Mouse (Mus musculus) myocyte (in vitro differentiated cells): ENCODE measurements at regions not wholly inside any gene's neighbourhood (a gene's known extent, or its start where the extent isn't known, plus 50 kb on each side); places are given as distances from the start of the nearest gene placed in this dataset.

Experiments
- H3K27me3 ChIP-seq: one replicate; pipeline ENCODE4 v1.6.1; 2011; ENCODE audit not compliant: control insufficient read depth, insufficient read depth, insufficient read length
- H3K36me3 ChIP-seq: one replicate; pipeline ENCODE4 v1.6.1; 2011; ENCODE audit not compliant: control insufficient read depth, insufficient read depth
- H3K4me2 ChIP-seq: one replicate; pipeline ENCODE4 v1.6.1; 2011; ENCODE audit warnings: low read depth, control low read depth
- H3K4me3 ChIP-seq: one replicate; pipeline ENCODE4 v1.5.1; 2011; ENCODE audit warnings: mild to moderate bottlenecking, control low read depth, moderate library complexity
- H3K79me2 ChIP-seq: one replicate; pipeline ENCODE4 v1.6.1; 2011; ENCODE audit not compliant: control insufficient read depth, insufficient read depth
- H3ac ChIP-seq: one replicate; pipeline ENCODE4 v1.6.1; 2011; ENCODE audit not compliant: control insufficient read depth, insufficient read length
- CEBPB ChIP-seq: IDR thresholded peaks from 2 replicates; pipeline ENCODE4 v1.6.1; 2011; ENCODE audit warnings: mild to moderate bottlenecking, moderate library complexity; ENCODE audit not compliant: poor library complexity, insufficient read depth, severe bottlenecking
- E2F4 ChIP-seq: IDR thresholded peaks from one replicate; pipeline ENCODE4 v1.6.1; 2011; ENCODE audit warnings: mild to moderate bottlenecking, control low read depth, moderate library complexity; ENCODE audit not compliant: insufficient read depth
- MAX ChIP-seq: IDR thresholded peaks from one replicate; pipeline ENCODE4 v1.6.1; 2011; ENCODE audit warnings: low read depth, mild to moderate bottlenecking, control low read depth
- MYOD1 ChIP-seq, 3 experiments: IDR thresholded peaks; one replicate each; pipeline ENCODE4 v1.6.1; 2011; ENCODE audit warnings: control low read depth in 2 of 3, low read depth in 2 of 3, mild to moderate bottlenecking in 2 of 3, moderate library complexity in 1 of 3; ENCODE audit not compliant: insufficient read length in 2 of 3, control insufficient read depth in 1 of 3
- MYOG ChIP-seq, 3 experiments: IDR thresholded peaks; one replicate each; pipeline ENCODE4 v1.6.1; 2011; ENCODE audit warnings: control low read depth in 2 of 3, low read depth in 2 of 3, mild to moderate bottlenecking in 2 of 3; ENCODE audit not compliant: insufficient read length in 2 of 3, control insufficient read depth in 1 of 3, insufficient read depth in 1 of 3
- POLR2A ChIP-seq: IDR thresholded peaks from one replicate; pipeline ENCODE4 v1.6.1; 2011; ENCODE audit warnings: low read depth, mild to moderate bottlenecking, control low read depth, moderate library complexity; ENCODE audit not compliant: insufficient read length
- POLR2AphosphoS2 ChIP-seq: IDR thresholded peaks from one replicate; pipeline ENCODE4 v1.6.1; 2011; ENCODE audit warnings: low read depth, control low read depth; ENCODE audit not compliant: insufficient read length
- REST ChIP-seq: IDR thresholded peaks from one replicate; pipeline ENCODE4 v1.6.1; 2011; ENCODE audit warnings: mild to moderate bottlenecking, control low read depth, moderate library complexity; ENCODE audit not compliant: insufficient read depth, insufficient read length
- SRF ChIP-seq: IDR thresholded peaks from one replicate; pipeline ENCODE4 v1.6.1; 2011; ENCODE audit warnings: low read depth; ENCODE audit not compliant: control insufficient read depth, insufficient read length
- TCF12 ChIP-seq: IDR thresholded peaks from one replicate; pipeline ENCODE4 v1.6.1; 2011; ENCODE audit warnings: mild to moderate bottlenecking, control low read depth; ENCODE audit not compliant: poor library complexity, insufficient read depth, severe bottlenecking
- TCF3 ChIP-seq: IDR thresholded peaks from one replicate; pipeline ENCODE4 v1.6.1; 2011; ENCODE audit warnings: low read depth, control low read depth; ENCODE audit not compliant: insufficient read length
- USF1 ChIP-seq: IDR thresholded peaks from one replicate; pipeline ENCODE4 v1.6.1; 2011; ENCODE audit warnings: low read depth, mild to moderate bottlenecking, control low read depth, moderate library complexity

- no peak for TF ChIP-seq POLR2AphosphoS2
- TF ChIP-seq MYOD1 (IDR thresholded peaks at IDR 0.05; ENCODE audit: control insufficient read depth in 1 of 3, insufficient read length in 2 of 3, low read depth in 2 of 3), result no peak
- no peak for TF ChIP-seq USF1
- TF ChIP-seq E2F4, result no peak
- no peak for TF ChIP-seq SRF
- no peak for TF ChIP-seq TCF3
- no peak for TF ChIP-seq REST
- TF ChIP-seq CEBPB, result no peak
- no peak for TF ChIP-seq MAX
- no peak for TF ChIP-seq POLR2A
- TF ChIP-seq MYOG (IDR thresholded peaks at IDR 0.05; ENCODE audit: control insufficient read depth in 1 of 3, insufficient read depth in 1 of 3, insufficient read length in 2 of 3, low read depth in 2 of 3), result no peak
- TF ChIP-seq TCF12, result no peak
- H3K4me3 ChIP-seq, result no peak overlapping the region
- H3ac ChIP-seq, result no peak overlapping the region
- no peaks in the 10 kb centered on the region for H3K79me2 ChIP-seq
- no peaks in the 10 kb centered on the region for H3K36me3 ChIP-seq
- no peak overlapping the region for H3K4me2 ChIP-seq
- no peaks in the 10 kb centered on the region for H3K27me3 ChIP-seq
These were observed 89.8 kb upstream of the Fggy start for GRCm38 (mm10) chr4:95467526-95467925.

- no peaks in the 10 kb centered on the region for H3K27me3 ChIP-seq
- no peaks in the 10 kb centered on the region for H3K36me3 ChIP-seq
- H3ac ChIP-seq, result no peak overlapping the region
- H3K79me2 ChIP-seq, result no peaks in the 10 kb centered on the region
- H3K4me2 ChIP-seq, result no peak overlapping the region
- H3K4me3 ChIP-seq, result no peak overlapping the region
- TF ChIP-seq MYOD1 (IDR thresholded peaks at IDR 0.05; ENCODE audit: control insufficient read depth in 1 of 3, insufficient read length in 2 of 3, low read depth in 2 of 3), result peak in 1 of 3 experiments; percentile 72
- TF ChIP-seq MYOG (IDR thresholded peaks at IDR 0.05; ENCODE audit: control insufficient read depth in 1 of 3, insufficient read depth in 1 of 3, insufficient read length in 2 of 3, low read depth in 2 of 3), result no peak
- no peak for TF ChIP-seq TCF3
These were observed 82.4 kb upstream of the Fggy start for GRCm38 (mm10) chr4:95474726-95475406.

- Histone ChIP-seq H3K4me3 (no peak overlapping the region), H3K36me3 (no peaks in the 10 kb centered on the region), H3K27me3 (no peaks in the 10 kb centered on the region), H3ac (no peak overlapping the region), H3K79me2 (no peaks in the 10 kb centered on the region), H3K4me2 (no peak overlapping the region)
- TF ChIP-seq MYOD1 (IDR thresholded peaks at IDR 0.05; ENCODE audit: control insufficient read depth in 1 of 3, insufficient read length in 2 of 3, low read depth in 2 of 3) (peak in 2 of 3 experiments; percentile 24 to 47), MYOG (IDR thresholded peaks at IDR 0.05; ENCODE audit: control insufficient read depth in 1 of 3, insufficient read depth in 1 of 3, insufficient read length in 2 of 3, low read depth in 2 of 3) (no peak)
These were observed 81.1 kb upstream of the Fggy start for GRCm38 (mm10) chr4:95476071-95476724.

- Histone ChIP-seq H3K4me2 (no peak overlapping the region), H3ac (no peak overlapping the region), H3K4me3 (no peak overlapping the region), H3K79me2 (no peaks in the 10 kb centered on the region), H3K36me3 (no peaks in the 10 kb centered on the region), H3K27me3 (no peaks in the 10 kb centered on the region)
- TF ChIP-seq CEBPB, result peak; percentile 23; the same call in 1 of the 2 replicates
- peak; percentile 59 to 79 (median 64) for TF ChIP-seq MYOD1 (IDR thresholded peaks at IDR 0.05; ENCODE audit: control insufficient read depth in 1 of 3, insufficient read length in 2 of 3, low read depth in 2 of 3)
- TF ChIP-seq MYOG (IDR thresholded peaks at IDR 0.05; ENCODE audit: control insufficient read depth in 1 of 3, insufficient read depth in 1 of 3, insufficient read length in 2 of 3, low read depth in 2 of 3), result peak in 2 of 3 experiments; percentile 72 to 77
- TF ChIP-seq POLR2A, result no peak
- TF ChIP-seq TCF3, result no peak
- TF ChIP-seq MAX, result no peak
- peak; percentile 68 for TF ChIP-seq SRF
- TF ChIP-seq REST, result no peak
These were observed 73.7 kb upstream of the Fggy start for GRCm38 (mm10) chr4:95483571-95483970.

GRCm38 (mm10) chr4:95487323-95487722 is 70.0 kb upstream of the Fggy start:
- H3K4me3 ChIP-seq, result no peak overlapping the region
- no peaks in the 10 kb centered on the region for H3K27me3 ChIP-seq
- no peaks in the 10 kb centered on the region for H3K79me2 ChIP-seq
- H3K4me2 ChIP-seq, result no peak overlapping the region
- H3K36me3 ChIP-seq, result no peaks in the 10 kb centered on the region
- no peak for TF ChIP-seq E2F4
- peak in 1 of 3 experiments; percentile 16 for TF ChIP-seq MYOD1 (IDR thresholded peaks at IDR 0.05; ENCODE audit: control insufficient read depth in 1 of 3, insufficient read length in 2 of 3, low read depth in 2 of 3)
- TF ChIP-seq POLR2AphosphoS2, result no peak
- TF ChIP-seq SRF, result no peak
- no peak for TF ChIP-seq USF1
- peak in 1 of 3 experiments; percentile 16 for TF ChIP-seq MYOG (IDR thresholded peaks at IDR 0.05; ENCODE audit: control insufficient read depth in 1 of 3, insufficient read depth in 1 of 3, insufficient read length in 2 of 3, low read depth in 2 of 3)
- TF ChIP-seq TCF3, result no peak
- no peak for TF ChIP-seq MAX
- TF ChIP-seq CEBPB, result no peak
- no peak for TF ChIP-seq REST
- TF ChIP-seq POLR2A, result no peak
- no peak for TF ChIP-seq TCF12
- H3ac ChIP-seq, result no peak overlapping the region
